Mouse (Mus musculus) forebrain, embryonic 10.5 days (tissue): ENCODE measurements around the gene Gfi1b. TPM values are rescaled to one million over a fixed set of nuclear protein-coding genes. Genes with fewer than 3 reads are reported as not detected.

Experiments
- DNase-seq: peaks from one replicate; pipeline ENCODE4 v3.0.0-alpha.2; 2017; ENCODE audit warnings: low spot score; ENCODE audit errors: extremely low spot score
- H3K27ac ChIP-seq: fragments of 300-500 bp; sonication (generic); 2 replicates; pipeline ENCODE4 v1.5.1; 2016; ENCODE audit warnings: mild to moderate bottlenecking
- H3K27me3 ChIP-seq: fragments of 300-500 bp; sonication (generic); 2 replicates; pipeline ENCODE4 v1.6.1; 2016; ENCODE audit warnings: mild to moderate bottlenecking; ENCODE audit not compliant: poor library complexity, severe bottlenecking
- H3K36me3 ChIP-seq: fragments of 300-500 bp; sonication (generic); replicated peaks from 2 replicates; pipeline ENCODE4 v1.6.1; 2016; ENCODE audit warnings: mild to moderate bottlenecking, moderate library complexity
- H3K4me1 ChIP-seq: fragments of 300-500 bp; sonication (generic); 2 replicates; pipeline ENCODE4 v1.6.1; 2016
- H3K4me3 ChIP-seq: fragments of 300-500 bp; sonication (generic); 2 replicates; pipeline ENCODE4 v1.5.1; 2016; ENCODE audit warnings: mild to moderate bottlenecking, moderate library complexity
- H3K9me3 ChIP-seq: fragments of 300-500 bp; sonication (generic); 2 replicates; pipeline ENCODE4 v1.6.1; 2016; ENCODE audit warnings: mild to moderate bottlenecking, moderate library complexity
- WGBS: fragments of 180-500 bp; shearing (Covaris S2); methylation state at CpG from one replicate; pipeline ENCODE4 v1.1.7; 2016; 5-methylcytosine and 5-hydroxymethylcytosine counted together
- polyA plus RNA-seq: library from polyadenylated mRNA; unstranded; fragments of >200 nt; fragmentation: Nextera tagmentation; extraction: Ambion mirVana; gene quantifications from 2 replicates; pipeline ENCODE4 v1.2.1, GENCODE M21; 2016

The Gfi1b gene
- polyA plus RNA-seq, result 4.7 and 5.4 TPM in 2 replicates

GRCm38 (mm10) chr2:28621664-28622171 is at the start of gene Gfi1b:
Gfi1b (minus strand) TSS chr2:28621982.
- DNase-seq, result no peak
- no peaks in the 10 kb centered on the region for H3K9me3 ChIP-seq
- peaks cover 51% of the 10 kb centered on the region for H3K27me3 ChIP-seq
- 8% methylated on average over 16 of the region's 16 CpGs for WGBS
- no peak within 1 kb of the TSS for H3K27ac ChIP-seq
- peaks cover 27% of the 10 kb centered on the region for H3K4me1 ChIP-seq
- H3K4me3 ChIP-seq, result peak within 1 kb of the TSS; percentile 28
- no peaks in the 10 kb centered on the region for H3K36me3 ChIP-seq

DNA sequence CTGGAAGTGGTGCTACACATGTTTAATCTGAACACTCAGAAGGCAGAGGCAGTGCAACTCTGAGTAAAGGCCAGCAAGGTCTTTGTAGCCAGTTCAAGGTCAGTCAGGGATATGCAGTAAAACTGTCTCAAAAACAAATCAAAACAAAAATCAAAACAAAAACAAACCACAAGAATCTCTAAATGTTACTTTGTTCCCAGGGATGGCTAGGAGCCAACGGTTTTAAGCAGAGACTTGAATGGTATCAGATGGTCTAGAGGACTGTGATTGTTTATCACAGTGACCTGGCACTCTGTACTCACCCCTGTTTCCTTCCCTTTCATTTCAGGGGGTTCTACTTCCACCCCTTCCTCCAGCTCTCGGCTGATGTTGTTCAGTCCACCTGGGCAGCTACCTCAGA is 49.7 kb upstream of the Gfi1b start:
- H3K36me3 ChIP-seq, result peaks cover 98% of the 10 kb centered on the region
- 90% methylated on average over 2 of the region's 2 CpGs for WGBS
- H3K4me1 ChIP-seq, result no peaks in the 10 kb centered on the region
- no peak overlapping the region for H3K27ac ChIP-seq
- no peak overlapping the region for H3K4me3 ChIP-seq
- H3K27me3 ChIP-seq, result no peaks in the 10 kb centered on the region
- no peak for DNase-seq
- no peaks in the 10 kb centered on the region for H3K9me3 ChIP-seq

DNA sequence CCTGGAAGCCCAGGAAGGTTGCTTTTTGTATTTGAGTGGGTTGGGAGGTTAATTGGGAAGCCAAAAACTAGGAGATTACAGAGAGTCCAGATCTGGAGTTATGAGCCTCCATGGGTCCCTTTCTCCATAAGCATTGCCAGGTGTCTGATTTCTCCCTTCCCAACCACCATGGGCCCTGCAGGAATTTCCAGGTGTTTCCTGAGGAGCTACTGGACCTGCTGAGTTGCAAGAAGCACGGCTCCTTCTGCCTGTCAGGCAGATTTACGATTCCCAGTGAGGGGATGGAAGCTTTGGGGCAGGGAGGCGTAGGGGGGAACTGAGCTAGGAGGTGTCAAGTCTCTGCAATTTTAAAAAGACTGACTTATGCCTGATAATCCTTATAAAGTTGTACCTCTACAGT is 44.0 kb upstream of the Gfi1b start:
- peaks cover 97% of the 10 kb centered on the region for H3K36me3 ChIP-seq

DNA sequence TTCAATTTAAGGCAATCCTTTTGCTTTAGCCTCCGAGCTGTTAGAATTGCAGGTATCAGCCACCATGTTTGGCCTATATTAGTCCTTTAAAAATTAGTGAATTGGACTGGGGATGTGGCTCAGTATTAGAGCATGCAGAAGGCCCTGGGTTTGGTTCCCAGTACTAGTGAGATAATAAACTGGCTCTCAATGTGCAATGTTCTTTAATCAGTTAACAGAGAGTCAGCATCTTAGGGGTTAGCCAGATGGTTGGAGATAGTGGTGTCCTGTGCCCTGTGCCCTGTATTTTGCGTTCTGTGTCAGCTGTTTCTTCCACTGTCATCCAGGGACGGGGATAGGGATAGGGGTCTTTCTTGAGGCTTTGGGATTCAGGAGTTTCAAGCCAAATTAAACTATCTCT is 41.1 kb upstream of the Gfi1b start:
- Histone ChIP-seq H3K9me3 (no peaks in the 10 kb centered on the region), H3K27me3 (no peaks in the 10 kb centered on the region), H3K36me3 (peaks cover 97% of the 10 kb centered on the region), H3K4me1 (no peaks in the 10 kb centered on the region), H3K4me3 (no peak overlapping the region), H3K27ac (no peak overlapping the region)
- WGBS, result 97% methylated on average over 3 of the region's 3 CpGs
- no peak for DNase-seq

More for the DNA sequence above, 44.0 kb upstream of the Gfi1b start:
- no peak for DNase-seq
- no peaks in the 10 kb centered on the region for H3K9me3 ChIP-seq
- H3K27me3 ChIP-seq, result no peaks in the 10 kb centered on the region
- H3K4me3 ChIP-seq, result no peak overlapping the region
- WGBS, result 87% methylated on average over 3 of the region's 3 CpGs
- no peaks in the 10 kb centered on the region for H3K4me1 ChIP-seq
- no peak overlapping the region for H3K27ac ChIP-seq

- 72% methylated on average over 8 of the region's 8 CpGs for WGBS
- H3K4me1 ChIP-seq, result no peaks in the 10 kb centered on the region
- no peaks in the 10 kb centered on the region for H3K27me3 ChIP-seq
- H3K4me3 ChIP-seq, result no peak overlapping the region
- peaks cover 64% of the 10 kb centered on the region for H3K36me3 ChIP-seq
- DNase-seq, result no peak
- no peaks in the 10 kb centered on the region for H3K9me3 ChIP-seq
- H3K27ac ChIP-seq, result no peak overlapping the region
Measured at GRCm38 (mm10) chr2:28656216-28656615, 34.4 kb upstream of the Gfi1b start.

- Histone ChIP-seq H3K4me1 (no peaks in the 10 kb centered on the region), H3K27ac (no peak overlapping the region), H3K36me3 (peaks cover 45% of the 10 kb centered on the region), H3K4me3 (no peak overlapping the region), H3K9me3 (no peaks in the 10 kb centered on the region), H3K27me3 (no peaks in the 10 kb centered on the region)
- whole genome bisulfite sequencing, result 58% methylated on average over 2 of the region's 2 CpGs
- no peak for DNase-seq
Measured at GRCm38 (mm10) chr2:28654295-28654694, 32.5 kb upstream of the Gfi1b start.

GRCm38 (mm10) chr2:28653351-28653750 is 31.6 kb upstream of the Gfi1b start:
- 95% methylated on average over 7 of the region's 7 CpGs for whole genome bisulfite sequencing
- no peak overlapping the region for H3K27ac ChIP-seq
- DNase-seq, result no peak

DNA sequence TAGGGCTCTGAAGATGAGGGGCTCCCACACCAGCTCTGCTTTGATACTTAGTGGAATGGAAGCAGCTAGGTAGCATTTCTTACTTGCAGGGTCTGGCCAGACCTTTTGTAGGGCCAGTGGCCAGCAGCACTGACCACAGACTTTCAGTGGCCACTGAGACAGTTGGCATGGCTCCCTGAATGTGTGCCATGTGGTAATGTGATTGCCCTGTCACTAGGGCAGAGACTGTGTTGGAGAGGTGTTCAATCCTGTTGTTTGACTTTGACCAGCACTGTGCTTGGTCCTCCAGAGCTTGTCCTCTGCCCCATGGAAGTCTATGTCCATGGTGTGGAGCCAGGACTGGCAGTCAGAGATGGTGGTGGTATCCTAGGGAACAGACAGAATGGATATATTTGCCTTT is 28.7 kb upstream of the Gfi1b start:
- DNase-seq, result no peak
- Histone ChIP-seq H3K36me3 (peaks cover 14% of the 10 kb centered on the region), H3K27me3 (no peaks in the 10 kb centered on the region), H3K9me3 (no peaks in the 10 kb centered on the region), H3K4me1 (no peaks in the 10 kb centered on the region), H3K27ac (no peak overlapping the region), H3K4me3 (no peak overlapping the region)

More at GRCm38 (mm10) chr2:28653351-28653750, 31.6 kb upstream of the Gfi1b start:
- Histone ChIP-seq H3K4me3 (no peak overlapping the region), H3K36me3 (peaks cover 36% of the 10 kb centered on the region), H3K27me3 (no peaks in the 10 kb centered on the region), H3K4me1 (no peaks in the 10 kb centered on the region), H3K9me3 (no peaks in the 10 kb centered on the region)

DNA sequence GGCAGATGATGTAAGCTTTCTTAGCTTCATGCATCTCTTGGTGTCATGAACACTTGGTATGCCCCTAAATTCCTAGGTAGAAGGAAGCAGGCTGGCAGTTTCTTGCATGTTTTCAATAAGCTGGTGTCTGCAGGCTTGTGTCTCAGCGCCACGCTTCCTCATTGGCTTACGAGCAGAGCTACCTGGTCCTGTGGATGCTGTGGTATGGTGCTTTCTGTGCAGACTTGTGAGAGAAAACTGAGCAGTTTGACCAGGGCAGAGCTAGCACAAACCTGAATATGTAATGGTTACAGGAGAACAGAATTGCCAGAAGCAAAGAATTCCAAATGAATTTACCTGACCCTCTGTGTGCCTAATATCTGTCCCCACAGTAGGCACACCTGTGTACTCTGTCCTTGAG is 21.3 kb upstream of the Gfi1b start:
- H3K4me1 ChIP-seq, result peaks cover 38% of the 10 kb centered on the region
- DNase-seq, result no peak
- no peaks in the 10 kb centered on the region for H3K36me3 ChIP-seq
- H3K27me3 ChIP-seq, result 0 out of 2 replicates have a peak, but pooled peaks cover 1% of the 10 kb centered on the region
- 89% methylated on average over 3 of the region's 3 CpGs for WGBS
- H3K4me3 ChIP-seq, result no peak overlapping the region
- no peaks in the 10 kb centered on the region for H3K9me3 ChIP-seq
- H3K27ac ChIP-seq, result no peak overlapping the region

DNA sequence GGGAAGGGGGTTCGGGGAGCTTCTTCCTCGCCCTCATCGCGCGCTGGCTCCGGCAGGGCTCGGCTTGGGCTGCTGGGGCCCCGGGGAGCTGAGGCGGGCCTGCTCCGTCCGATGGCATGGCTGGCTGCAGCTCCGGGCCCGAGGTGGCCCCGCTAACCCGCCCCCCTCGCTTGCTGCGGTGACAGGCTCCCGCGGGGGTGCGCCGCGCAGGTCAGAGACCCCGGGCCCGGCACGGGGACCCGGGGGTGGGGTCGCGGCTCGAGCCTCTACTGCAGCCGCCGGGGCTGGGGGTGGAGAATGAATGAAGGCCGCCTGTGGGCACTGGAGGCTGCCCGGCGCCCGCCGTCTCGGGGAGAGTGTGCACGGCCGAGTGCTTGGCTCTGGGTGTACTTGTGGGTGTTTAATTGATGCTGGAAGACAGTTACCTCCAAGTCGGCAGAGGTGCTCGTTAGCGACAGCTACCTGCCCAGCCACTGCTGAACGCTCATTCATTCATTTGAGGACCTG is 19.7 kb upstream of the Gfi1b start:
- Histone ChIP-seq H3K4me3 (peak overlapping the region; percentile 100), H3K27me3 (0 out of 2 replicates have a peak, but pooled peaks cover 13% of the 10 kb centered on the region), H3K4me1 (peaks cover 49% of the 10 kb centered on the region), H3K9me3 (no peaks in the 10 kb centered on the region), H3K27ac (peak overlapping the region; percentile 98), H3K36me3 (no peaks in the 10 kb centered on the region)
- DNase-seq, result peak; percentile 56
- WGBS, result under 1% methylated on average over 43 of the region's 43 CpGs

DNA sequence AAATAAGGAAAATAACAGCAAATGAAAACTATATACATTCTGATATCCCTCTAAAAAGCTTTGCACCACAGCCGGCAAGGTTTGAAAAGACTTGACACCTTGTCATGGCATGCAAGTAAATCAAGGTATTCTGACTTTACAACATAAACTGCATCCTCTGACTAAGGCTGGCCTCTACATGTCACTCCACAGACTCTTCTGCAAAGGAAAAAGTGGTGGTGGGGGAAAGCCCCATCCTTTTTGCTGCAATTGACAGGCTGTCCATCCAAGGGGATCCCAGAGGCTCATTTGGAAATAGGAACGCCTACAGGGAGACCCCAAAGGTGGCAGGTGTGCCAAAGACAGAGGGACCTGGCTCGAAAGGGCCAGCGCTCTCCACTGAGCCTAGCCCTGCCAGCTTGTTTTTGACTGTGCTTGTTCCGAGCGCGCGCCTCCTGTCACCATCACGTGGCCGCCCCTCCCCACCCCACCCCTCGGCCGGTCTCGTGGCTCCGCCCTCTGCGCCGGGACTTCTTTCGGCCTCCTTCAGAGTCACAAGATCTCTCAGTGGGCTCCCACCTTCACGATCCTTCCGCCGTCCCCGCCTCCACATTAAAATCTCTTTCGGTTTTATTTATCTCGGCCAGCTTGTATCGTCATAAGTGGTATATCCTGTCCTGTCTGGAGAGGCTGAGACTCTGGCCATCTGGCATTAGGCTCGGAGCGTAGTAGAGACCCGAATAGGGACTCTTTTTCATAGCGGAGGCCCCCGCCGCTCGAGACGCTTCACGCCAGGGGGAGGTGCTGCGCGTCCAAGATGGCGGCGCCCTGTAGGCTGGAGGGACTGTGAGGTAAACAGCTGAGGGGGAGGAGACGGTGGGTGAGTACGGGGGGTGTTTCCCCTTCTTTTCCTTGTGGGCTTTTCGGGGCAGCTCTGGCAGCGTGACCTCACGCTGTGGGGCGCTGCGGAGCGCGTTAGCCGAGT is 19.0 kb upstream of the Gfi1b start, which contains the start of gene Tsc1:
Gene Tsc1, plus strand, starts transcription at position 768 of the 964 bp plus-strand sequence.
- 2% methylated on average over 47 of the region's 47 CpGs for WGBS
- Histone ChIP-seq H3K4me1 (peaks cover 49% of the 10 kb centered on the region), H3K27ac (peak within 1 kb of the TSS; percentile 98), H3K9me3 (no peaks in the 10 kb centered on the region), H3K4me3 (peak within 1 kb of the TSS; percentile 100), H3K36me3 (no peaks in the 10 kb centered on the region), H3K27me3 (0 out of 2 replicates have a peak, but pooled peaks cover 13% of the 10 kb centered on the region)
- DNase-seq, result peak; percentile 98

- no peak overlapping the region for H3K27ac ChIP-seq
- WGBS, result 46% methylated on average over 7 of the region's 7 CpGs
- DNase-seq, result no peak
Measured at GRCm38 (mm10) chr2:28639794-28640193, 18.0 kb upstream of the Gfi1b start.

GRCm38 (mm10) chr2:28638886-28639285 is 17.1 kb upstream of the Gfi1b start:
- 6% methylated on average over 9 of the region's 9 CpGs for WGBS
- H3K9me3 ChIP-seq, result no peaks in the 10 kb centered on the region
- no peaks in the 10 kb centered on the region for H3K36me3 ChIP-seq
- DNase-seq, result peak; percentile 61
- H3K27me3 ChIP-seq, result 0 out of 2 replicates have a peak, but pooled peaks cover 13% of the 10 kb centered on the region
- H3K4me3 ChIP-seq, result peak overlapping the region; percentile 35
- H3K4me1 ChIP-seq, result peaks cover 49% of the 10 kb centered on the region
- H3K27ac ChIP-seq, result peak overlapping the region; percentile 63; the same call in 1 of the 2 replicates

More at GRCm38 (mm10) chr2:28639794-28640193, 18.0 kb upstream of the Gfi1b start:
- Histone ChIP-seq H3K36me3 (no peaks in the 10 kb centered on the region), H3K27me3 (0 out of 2 replicates have a peak, but pooled peaks cover 13% of the 10 kb centered on the region), H3K4me1 (peaks cover 49% of the 10 kb centered on the region), H3K4me3 (no peak overlapping the region), H3K9me3 (no peaks in the 10 kb centered on the region)
